Mouse (Mus musculus): ENCODE data around the gene Litaf. TPM values are rescaled to one million over a fixed set of nuclear protein-coding genes. Genes with fewer than 3 reads are reported as not detected.

Litaf gene
- polyA plus RNA-seq, 1 experiment from 2014 or later: 99.1 TPM

DNA sequence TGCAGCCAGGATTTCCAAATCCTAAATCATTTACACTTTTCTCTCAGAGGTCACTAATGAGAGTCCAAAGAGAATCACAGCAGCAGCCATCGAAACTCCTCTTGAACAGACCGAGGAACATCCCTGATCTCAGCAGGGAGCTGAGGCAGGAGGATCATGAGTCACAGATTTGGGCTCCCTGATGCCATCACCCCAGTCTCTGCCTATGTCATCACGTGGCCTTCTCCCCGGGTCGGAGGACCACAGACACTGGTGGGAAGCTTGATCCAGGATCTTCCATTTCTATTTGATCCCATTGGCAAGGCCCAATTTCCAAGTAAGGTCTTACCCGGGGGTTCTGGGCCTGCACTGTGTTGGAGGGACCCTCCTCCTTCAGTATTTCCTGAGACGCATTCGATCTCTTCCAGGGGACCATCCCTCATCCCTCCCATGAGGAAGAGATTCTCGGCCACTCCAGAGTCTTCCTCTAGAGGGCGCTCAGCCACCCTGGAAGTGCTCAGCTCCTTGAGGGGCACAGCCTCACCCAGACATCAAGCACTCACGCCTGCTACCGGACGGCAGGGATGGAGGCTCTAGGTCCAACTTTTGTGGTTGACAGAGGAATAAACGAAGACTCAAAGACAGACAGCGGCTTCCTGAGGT lies 30.0 kb downstream of the Litaf start:
- no peak overlapping the region for H3K9ac ChIP-seq
- peak; percentile 76 for ATAC-seq
- WGBS: 26% methylated on average over 15 of the region's 15 CpGs
- no peak overlapping the region for H3K27ac ChIP-seq
- no peaks in the 10 kb centered on the region for H3K9me3 ChIP-seq
- no peak overlapping the region for H3K4me2 ChIP-seq (replicated peaks)
- H3K4me3 ChIP-seq (replicated peaks): no peak overlapping the region
- H3K36me3 ChIP-seq: no peaks in the 10 kb centered on the region
- peaks cover 4% of the 10 kb centered on the region; the same call in 1 of the 2 replicates for H3K4me1 ChIP-seq (replicated peaks)
- H3K27me3 ChIP-seq (replicated peaks): no peaks in the 10 kb centered on the region

DNA sequence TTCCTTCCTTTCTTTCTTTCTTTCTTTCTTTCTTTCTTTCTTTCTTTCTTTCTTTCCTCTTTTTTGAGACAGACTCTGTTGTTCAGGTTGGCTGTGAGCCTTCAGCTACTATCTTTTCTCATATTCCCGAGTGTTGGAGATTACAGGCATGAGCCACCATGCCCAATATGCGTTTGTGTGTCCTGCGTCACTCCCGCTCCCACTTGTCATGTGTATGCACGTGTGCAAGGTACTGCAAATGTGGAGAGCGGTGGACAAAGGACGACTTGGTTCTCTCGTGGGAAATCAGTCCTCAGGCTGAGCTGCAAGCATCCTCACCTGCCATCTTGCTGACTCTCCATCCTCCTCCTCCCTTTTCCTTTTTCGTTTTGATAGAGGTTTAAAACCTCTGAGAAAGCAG lies 30.7 kb downstream of the Litaf start:
- Histone ChIP-seq H3K9me3 (no peaks in the 10 kb centered on the region), H3K4me2 (replicated peaks) (no peak overlapping the region), H3K9ac (no peak overlapping the region), H3K27ac (no peak overlapping the region), H3K4me1 (replicated peaks) (peaks cover 4% of the 10 kb centered on the region; the same call in 1 of the 2 replicates), H3K27me3 (replicated peaks) (no peaks in the 10 kb centered on the region), H3K36me3 (no peaks in the 10 kb centered on the region), H3K4me3 (replicated peaks) (no peak overlapping the region)
- no peak for ATAC-seq
- WGBS: 84% methylated on average over 9 of the region's 9 CpGs

DNA sequence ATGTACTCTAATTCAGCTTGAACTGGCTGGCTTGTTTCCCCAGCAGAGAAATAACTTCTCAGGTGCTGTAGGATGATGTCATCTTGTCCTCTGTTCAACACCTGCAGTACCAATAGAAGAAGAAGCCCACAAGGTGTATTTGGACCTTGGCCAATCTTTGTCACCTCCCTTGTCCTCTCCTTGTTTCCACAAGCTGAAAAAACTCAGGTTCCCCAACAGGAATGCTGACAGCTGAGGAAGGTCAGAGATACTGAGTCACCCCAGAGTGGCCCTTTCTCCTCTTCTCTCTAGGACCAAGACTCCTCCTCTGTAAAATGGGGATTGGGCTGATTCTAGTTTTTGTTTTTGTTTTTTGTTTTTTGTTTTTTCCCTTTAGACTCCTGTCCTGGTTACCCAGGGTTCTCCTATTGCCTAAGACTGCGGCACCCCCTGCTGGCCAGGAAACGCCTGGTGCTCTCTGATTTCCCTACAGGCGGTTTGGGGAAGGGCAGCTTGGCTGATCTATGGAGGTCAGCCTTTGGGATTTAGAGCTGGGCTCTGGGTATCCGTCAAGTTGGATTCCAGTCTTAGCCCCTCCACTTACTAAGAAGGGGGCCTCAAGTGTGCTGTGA lies 31.7 kb downstream of the Litaf start:
- no peak overlapping the region for H3K27ac ChIP-seq
- peaks cover 4% of the 10 kb centered on the region; the same call in 1 of the 2 replicates for H3K4me1 ChIP-seq (replicated peaks)
- H3K27me3 ChIP-seq (replicated peaks): no peaks in the 10 kb centered on the region
- H3K36me3 ChIP-seq: no peaks in the 10 kb centered on the region
- no peak overlapping the region for H3K4me3 ChIP-seq (replicated peaks)
- peak; percentile 84 for ATAC-seq
- no peak overlapping the region for H3K4me2 ChIP-seq (replicated peaks)
- H3K9me3 ChIP-seq: no peaks in the 10 kb centered on the region
- no peak overlapping the region for H3K9ac ChIP-seq
- 3% methylated on average over 4 of the region's 4 CpGs for WGBS

DNA sequence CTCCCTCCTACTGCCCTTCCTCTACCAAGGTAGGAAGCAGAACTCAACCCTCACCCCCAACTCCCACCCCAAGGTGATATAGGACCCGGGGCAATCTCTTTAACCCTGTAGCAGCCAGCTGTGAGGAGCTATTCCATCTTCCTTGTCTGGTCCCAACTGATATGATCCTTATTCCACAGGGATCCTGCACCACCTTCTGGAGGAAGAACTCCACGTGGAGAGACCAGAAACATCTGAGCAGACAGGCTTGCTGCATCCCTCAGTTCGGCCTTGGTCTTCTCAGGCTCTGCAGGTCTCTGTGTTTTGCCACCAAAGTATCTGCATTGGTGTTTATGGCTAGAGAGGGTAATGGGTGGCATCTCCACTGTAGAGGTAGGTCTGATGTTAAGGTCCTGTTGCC lies 34.6 kb downstream of the Litaf start:
- 48% methylated on average over 3 of the region's 3 CpGs for WGBS
- H3K36me3 ChIP-seq: no peaks in the 10 kb centered on the region

DNA sequence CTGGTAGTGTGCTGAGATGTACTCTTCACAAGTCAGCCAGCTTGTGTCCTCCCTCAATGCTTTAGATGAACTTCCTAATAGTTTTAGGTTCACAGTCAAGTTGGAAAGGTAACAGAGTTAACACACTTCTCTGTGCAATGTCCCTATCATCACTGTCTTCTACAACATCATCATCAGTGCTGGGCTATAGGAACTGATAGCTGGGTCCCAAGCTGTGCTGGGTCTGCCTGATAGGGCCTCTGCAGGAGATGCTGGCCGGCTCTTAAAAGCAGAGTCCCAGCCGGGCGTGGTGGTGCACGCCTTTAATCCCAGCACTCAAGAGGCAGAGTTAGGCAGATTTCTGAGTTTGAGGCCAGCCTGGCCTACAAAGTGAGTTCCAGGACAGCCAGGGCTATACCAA lies 35.1 kb downstream of the Litaf start:
- Histone ChIP-seq H3K36me3 (no peaks in the 10 kb centered on the region), H3K4me2 (replicated peaks) (no peak overlapping the region), H3K9ac (no peak overlapping the region), H3K4me1 (replicated peaks) (no peaks in the 10 kb centered on the region), H3K27me3 (replicated peaks) (no peaks in the 10 kb centered on the region), H3K9me3 (no peaks in the 10 kb centered on the region), H3K4me3 (replicated peaks) (no peak overlapping the region), H3K27ac (no peak overlapping the region)
- no peak for ATAC-seq
- WGBS: 79% methylated on average over 4 of the region's 4 CpGs

More for the DNA sequence above, 34.6 kb downstream of the Litaf start:
- H3K9ac ChIP-seq: no peak overlapping the region
- no peaks in the 10 kb centered on the region for H3K27me3 ChIP-seq (replicated peaks)
- no peak overlapping the region for H3K27ac ChIP-seq
- no peaks in the 10 kb centered on the region for H3K9me3 ChIP-seq
- H3K4me2 ChIP-seq (replicated peaks): no peak overlapping the region
- peaks cover 4% of the 10 kb centered on the region; the same call in 1 of the 2 replicates for H3K4me1 ChIP-seq (replicated peaks)
- no peak overlapping the region for H3K4me3 ChIP-seq (replicated peaks)
- ATAC-seq: no peak

DNA sequence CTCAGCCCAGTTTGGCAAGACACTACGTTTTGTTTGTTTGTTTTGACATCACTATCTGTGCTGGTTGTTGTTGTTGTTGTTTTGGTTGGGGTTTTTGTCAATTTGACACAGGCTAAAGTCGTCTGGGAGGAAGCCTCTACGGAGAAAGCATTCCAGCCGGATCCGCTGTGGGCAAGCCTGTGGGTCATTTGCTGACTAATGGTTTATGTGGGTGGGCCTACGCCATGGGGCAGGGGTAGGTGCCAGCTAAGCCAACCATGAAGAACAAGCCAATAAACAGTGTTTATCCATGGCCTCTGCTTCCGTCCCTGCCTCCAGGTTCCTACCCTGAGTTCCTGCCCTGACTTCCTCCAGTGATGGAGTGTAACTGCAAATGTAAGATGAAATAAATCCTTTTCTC lies 37.8 kb downstream of the Litaf start:
- Histone ChIP-seq H3K9me3 (no peaks in the 10 kb centered on the region), H3K4me1 (replicated peaks) (no peaks in the 10 kb centered on the region), H3K9ac (no peak overlapping the region), H3K4me3 (replicated peaks) (no peak overlapping the region), H3K27ac (no peak overlapping the region), H3K4me2 (replicated peaks) (no peak overlapping the region), H3K36me3 (no peaks in the 10 kb centered on the region), H3K27me3 (replicated peaks) (no peaks in the 10 kb centered on the region)
- ATAC-seq: no peak
- 84% methylated on average over 7 of the region's 7 CpGs for WGBS

DNA sequence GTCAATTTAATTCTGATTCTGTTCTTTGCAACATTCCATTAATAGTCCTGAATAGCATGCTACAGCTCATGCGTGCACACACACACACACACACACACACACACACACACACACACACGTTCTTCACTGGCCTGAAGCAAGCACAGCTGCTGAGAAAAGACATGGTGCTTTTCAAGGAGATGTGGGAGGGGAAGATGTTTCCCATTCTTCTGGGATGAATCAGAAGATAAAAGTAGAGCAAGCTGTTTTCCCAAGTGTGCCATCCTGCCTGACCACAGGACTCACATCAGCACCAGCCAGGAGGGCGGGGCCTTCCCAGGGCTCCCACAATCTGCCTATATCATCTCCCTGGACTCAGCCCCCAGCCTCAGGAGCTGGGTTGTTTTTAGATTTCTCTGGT lies 41.1 kb downstream of the Litaf start:
- 66% methylated on average over 3 of the region's 3 CpGs for WGBS
- H3K9ac ChIP-seq: no peak overlapping the region
- peak; percentile 28; the same call in 1 of the 2 replicates for ATAC-seq

DNA sequence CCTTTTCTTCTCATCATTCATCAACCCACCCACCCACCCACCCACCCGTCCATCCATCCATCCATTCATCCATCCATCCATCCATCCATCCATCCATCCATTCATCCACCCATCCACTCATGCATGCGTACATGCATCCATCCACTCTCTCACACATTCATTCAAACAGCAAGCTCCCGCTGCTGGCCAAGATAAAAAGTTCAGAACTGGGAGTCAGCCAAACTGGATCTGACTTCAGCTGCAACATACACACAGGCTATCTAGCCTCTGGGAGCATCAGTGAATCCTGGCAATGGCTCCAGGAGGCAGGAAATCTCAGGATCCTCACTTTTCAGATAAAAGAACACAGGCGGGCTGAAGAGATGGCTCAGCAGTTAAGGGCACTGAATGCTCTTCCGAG lies 42.3 kb downstream of the Litaf start:
- H3K27ac ChIP-seq: no peak overlapping the region
- no peak for ATAC-seq
- no peaks in the 10 kb centered on the region for H3K9me3 ChIP-seq
- no peaks in the 10 kb centered on the region for H3K36me3 ChIP-seq
- 80% methylated on average over 5 of the region's 5 CpGs for WGBS
- no peaks in the 10 kb centered on the region for H3K4me1 ChIP-seq (replicated peaks)
- H3K27me3 ChIP-seq (replicated peaks): no peaks in the 10 kb centered on the region
- no peak overlapping the region for H3K4me2 ChIP-seq (replicated peaks)
- no peak overlapping the region for H3K9ac ChIP-seq
- no peak overlapping the region for H3K4me3 ChIP-seq (replicated peaks)

More for the DNA sequence above, 41.1 kb downstream of the Litaf start:
- Histone ChIP-seq H3K4me2 (replicated peaks) (no peak overlapping the region), H3K4me3 (replicated peaks) (no peak overlapping the region), H3K36me3 (no peaks in the 10 kb centered on the region), H3K27ac (no peak overlapping the region), H3K4me1 (replicated peaks) (no peaks in the 10 kb centered on the region), H3K27me3 (replicated peaks) (no peaks in the 10 kb centered on the region), H3K9me3 (no peaks in the 10 kb centered on the region)

DNA sequence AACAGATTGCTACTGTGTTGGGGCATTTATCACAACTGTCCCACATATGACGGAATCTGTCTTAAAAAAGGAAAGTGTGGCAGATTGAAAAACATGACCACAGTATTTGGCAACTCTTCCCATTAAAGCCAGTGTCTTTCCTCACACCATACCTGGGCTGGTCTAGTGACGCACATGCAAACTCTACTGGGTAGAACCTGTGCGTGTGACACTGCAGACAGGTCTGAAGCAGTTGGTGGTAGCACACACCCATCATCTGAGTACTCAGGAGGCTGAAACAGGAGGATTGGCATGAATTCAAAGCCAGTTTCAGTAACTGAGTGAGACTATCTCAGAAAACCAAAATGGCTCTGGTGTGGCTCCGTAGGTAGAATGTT lies 43.9 kb downstream of the Litaf start:
- ATAC-seq: no peak
- 84% methylated on average over 4 of the region's 4 CpGs for WGBS

DNA sequence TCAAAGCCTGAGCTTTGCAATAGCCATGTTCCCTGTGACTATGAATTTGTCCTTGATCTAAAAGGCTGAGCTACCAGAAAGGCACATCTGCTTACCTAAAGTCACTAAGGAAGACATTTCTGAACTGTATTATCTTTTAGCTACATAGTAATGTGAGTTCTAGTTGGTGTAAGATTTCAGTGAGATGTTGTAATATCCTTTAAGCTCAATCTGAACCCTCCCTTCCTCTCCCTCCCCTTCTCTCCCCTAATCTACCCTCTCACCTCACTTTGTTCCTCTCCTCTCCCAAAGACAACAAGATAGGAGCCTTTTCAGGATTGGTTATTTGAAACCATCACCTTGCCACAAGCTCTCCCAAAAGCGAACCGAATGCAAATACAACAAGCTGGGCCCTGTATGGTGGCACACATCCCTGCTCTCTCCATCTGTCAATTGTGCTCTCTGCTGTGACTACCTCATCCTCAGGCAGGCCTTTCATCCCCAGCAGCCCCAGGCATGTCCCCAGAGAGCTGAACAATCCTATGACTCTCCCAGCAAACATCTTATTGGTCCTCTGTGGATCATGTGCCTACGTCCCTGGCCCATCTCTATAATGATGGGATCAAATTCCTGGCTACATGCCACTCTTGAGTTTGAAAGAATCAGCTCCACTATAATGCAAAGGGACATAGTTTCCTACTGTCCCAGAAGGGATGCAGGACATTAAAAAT lies 44.4 kb downstream of the Litaf start:
- Histone ChIP-seq H3K9me3 (no peaks in the 10 kb centered on the region), H3K36me3 (no peaks in the 10 kb centered on the region), H3K4me1 (replicated peaks) (peaks cover 6% of the 10 kb centered on the region; the same call in 1 of the 2 replicates), H3K4me2 (replicated peaks) (no peak overlapping the region), H3K27ac (no peak overlapping the region), H3K4me3 (replicated peaks) (no peak overlapping the region), H3K9ac (no peak overlapping the region), H3K27me3 (replicated peaks) (no peaks in the 10 kb centered on the region)
- 63% methylated on average over 3 of the region's 3 CpGs for WGBS
- no peak for ATAC-seq

More for the DNA sequence above, 43.9 kb downstream of the Litaf start:
- no peak overlapping the region for H3K4me3 ChIP-seq (replicated peaks)
- H3K27me3 ChIP-seq (replicated peaks): no peaks in the 10 kb centered on the region
- H3K27ac ChIP-seq: no peak overlapping the region
- H3K4me1 ChIP-seq (replicated peaks): peaks cover 6% of the 10 kb centered on the region; the same call in 1 of the 2 replicates
- H3K4me2 ChIP-seq (replicated peaks): no peak overlapping the region
- no peaks in the 10 kb centered on the region for H3K9me3 ChIP-seq
- no peaks in the 10 kb centered on the region for H3K36me3 ChIP-seq
- no peak overlapping the region for H3K9ac ChIP-seq

DNA sequence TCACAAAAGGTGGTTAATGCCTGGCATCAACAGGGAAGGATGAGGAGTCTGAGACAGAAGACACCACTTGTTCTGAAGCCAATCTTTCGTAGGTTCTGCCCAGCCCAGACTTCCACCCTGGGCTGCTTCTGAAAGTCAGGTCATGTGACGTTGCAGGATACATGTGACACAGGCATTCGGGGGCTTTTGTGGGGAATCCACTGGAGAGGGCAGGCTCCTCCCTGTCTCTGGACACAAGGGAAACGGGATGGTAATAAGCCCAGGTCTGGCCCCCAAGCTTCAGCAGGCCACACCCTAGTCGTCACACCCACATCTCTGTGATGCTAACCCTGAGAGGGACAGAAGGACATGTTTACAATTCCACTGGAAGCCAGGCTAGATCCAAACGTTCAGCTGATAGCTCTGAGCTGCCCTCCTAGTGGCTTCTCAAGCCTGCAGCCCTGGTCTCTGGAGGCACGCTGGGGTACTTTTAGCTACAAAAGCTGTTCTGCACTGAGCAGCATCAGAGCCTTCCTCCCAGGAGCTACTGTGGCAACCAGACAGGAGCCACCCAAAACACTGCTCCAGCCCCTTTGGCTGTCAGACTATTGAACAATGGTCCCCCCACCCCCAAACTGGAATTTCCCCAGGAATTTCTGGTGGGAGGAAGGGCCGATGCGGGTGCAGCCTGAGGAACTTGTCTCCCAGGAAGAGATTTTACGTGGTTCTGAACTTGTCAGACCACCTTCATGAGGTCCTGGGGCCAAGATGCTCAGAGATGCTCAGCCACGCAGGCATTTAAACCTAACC lies 48.0 kb downstream of the Litaf start:
- ATAC-seq: peak; percentile 32; the same call in 1 of the 2 replicates
- H3K4me2 ChIP-seq (replicated peaks): no peak overlapping the region
- H3K9me3 ChIP-seq: no peaks in the 10 kb centered on the region
- H3K4me1 ChIP-seq (replicated peaks): peaks cover 9% of the 10 kb centered on the region
- WGBS: 38% methylated on average over 11 of the region's 11 CpGs
- H3K4me3 ChIP-seq (replicated peaks): no peak overlapping the region
- H3K27ac ChIP-seq: no peak overlapping the region
- no peak overlapping the region for H3K9ac ChIP-seq
- no peaks in the 10 kb centered on the region for H3K36me3 ChIP-seq
- no peaks in the 10 kb centered on the region for H3K27me3 ChIP-seq (replicated peaks)

DNA sequence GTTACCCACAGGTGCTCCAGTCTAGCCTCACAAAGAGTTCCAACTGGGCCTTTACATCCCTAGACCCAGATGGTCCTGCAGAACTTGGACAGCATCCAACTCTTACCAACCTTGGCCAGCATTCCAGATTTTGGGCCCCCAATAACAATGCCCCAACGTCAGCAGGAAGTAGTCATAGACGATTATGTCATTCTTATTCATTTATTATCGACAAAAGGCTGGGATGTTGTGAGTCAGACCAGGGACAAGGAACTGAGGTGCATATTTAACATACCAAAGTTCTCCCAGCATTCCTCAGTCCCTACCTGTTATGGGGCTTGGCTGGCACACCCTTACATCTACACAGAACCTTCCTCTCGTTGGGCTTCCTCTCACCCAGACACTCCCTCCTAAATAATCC lies 49.6 kb downstream of the Litaf start:
- ATAC-seq: no peak
- Histone ChIP-seq H3K27ac (no peak overlapping the region), H3K9ac (no peak overlapping the region), H3K4me2 (replicated peaks) (no peak overlapping the region), H3K9me3 (no peaks in the 10 kb centered on the region), H3K27me3 (replicated peaks) (no peaks in the 10 kb centered on the region), H3K4me1 (replicated peaks) (peaks cover 13% of the 10 kb centered on the region), H3K36me3 (no peaks in the 10 kb centered on the region), H3K4me3 (replicated peaks) (no peak overlapping the region)
- WGBS: 51% methylated on average over 4 of the region's 4 CpGs

Measured in intestine, embryonic 15.5 days (tissue).